Mouse (Mus musculus) urinary bladder, adult 18-20 months (tissue): Measurements from ENCODE around the gene Slc38a3.

ENCODE experiments used
- DNase-seq, 2 experiments: peaks; one replicate each; pipeline ENCODE4 v3.0.0; 2022; ENCODE audit warnings: low spot score in 2 of 2, mixed read lengths in 2 of 2

Slc38a3 gene

DNA sequence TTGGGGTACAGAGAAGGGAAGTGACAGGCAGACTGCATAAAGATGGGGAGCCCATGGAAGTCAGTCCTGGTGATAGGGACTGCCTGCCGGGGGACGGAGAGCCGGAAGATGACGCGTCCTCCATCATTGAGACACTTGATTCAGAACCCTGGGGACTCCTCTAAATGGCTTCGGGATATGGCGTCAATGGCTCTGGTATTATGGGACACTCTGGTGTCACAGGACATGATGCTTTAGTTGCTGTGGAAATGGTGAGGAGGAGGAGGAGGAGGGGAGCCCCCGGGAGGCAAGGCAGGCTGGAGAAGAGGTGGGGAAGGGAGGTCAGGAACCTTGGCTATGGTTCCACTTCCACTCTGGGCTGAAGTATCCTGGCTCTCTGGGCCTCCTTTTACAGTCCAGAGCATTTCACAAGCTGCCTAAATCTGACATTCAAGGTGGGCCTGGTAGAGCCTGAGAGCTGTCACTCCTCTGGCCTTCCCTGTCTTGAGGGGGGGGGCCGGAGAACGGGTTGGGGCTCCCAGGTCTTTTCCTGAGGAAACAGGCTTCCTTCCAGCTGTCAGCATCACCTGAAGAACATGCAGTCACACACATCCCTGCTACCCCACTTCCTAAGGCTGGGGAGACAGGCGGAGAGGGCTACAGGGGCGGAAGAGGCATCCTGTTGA lies 26.2 kb upstream of the Slc38a3 start:
- no peak for DNase-seq

DNA sequence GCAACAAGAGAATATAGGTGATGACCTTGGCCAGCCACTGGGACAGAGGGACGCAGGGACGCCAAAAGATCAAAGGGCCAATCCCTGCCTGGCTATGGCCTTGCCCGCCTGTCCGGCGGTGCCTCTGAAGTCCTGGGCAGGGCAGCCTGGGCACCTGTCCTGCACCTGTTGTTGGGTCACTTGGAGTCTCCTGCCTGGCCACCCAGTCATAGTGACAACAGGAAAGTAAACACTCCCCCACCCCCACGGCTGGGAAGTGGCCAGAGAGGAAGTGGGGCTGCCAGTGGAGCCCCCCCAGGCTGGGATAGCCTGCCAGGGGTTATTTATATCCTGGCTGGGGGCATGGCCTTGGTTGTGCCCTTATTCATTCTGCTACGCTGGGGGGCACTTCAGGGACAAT lies 25.3 kb upstream of the Slc38a3 start:
- no peak for DNase-seq

DNA sequence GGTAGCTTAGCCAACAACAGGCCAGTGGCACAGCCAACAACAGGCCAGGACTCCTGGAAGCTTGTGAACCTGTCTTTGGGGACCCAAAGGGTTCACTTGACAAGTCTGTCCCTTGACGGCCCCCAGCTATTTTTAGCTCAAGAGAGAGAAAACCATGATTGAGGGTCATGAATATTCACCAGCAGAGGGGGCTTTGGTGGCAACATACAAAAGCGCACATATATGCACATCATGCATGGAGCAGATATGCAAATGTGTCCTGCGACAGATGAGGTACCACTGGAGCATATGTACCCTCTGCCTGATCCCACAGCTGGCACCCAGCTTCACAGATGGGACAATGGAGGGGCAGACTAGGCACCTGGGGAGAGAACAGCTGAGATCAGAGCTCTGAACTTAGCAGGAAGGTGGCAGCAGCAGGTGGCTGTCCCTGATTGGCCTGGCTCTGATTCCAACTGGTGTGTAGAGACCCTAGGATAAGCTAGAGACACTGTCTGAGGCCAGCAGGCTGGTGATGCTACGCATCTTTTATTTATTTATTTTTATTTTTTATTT lies 24.2 kb upstream of the Slc38a3 start:
- DNase-seq, result no peak

DNA sequence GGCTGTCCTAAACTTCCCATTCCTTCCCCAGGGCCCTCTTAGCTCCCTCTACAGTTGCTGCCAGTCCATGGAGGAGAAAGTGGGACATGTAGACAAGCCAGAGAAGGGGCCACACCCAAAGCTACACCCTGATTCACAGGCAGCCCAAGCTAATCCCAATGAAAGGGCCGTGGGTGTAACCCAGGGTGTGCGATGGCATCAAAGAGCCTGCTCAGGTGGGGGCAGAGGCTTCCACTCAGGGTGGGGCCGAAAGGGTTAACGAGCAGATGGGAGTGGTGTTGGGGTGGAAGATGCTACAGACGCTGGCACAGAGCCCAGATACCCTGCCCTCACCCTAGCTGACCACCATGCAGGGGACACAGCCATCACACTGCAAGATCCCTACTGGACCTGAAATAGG lies 23.5 kb upstream of the Slc38a3 start:
- DNase-seq, result no peak

DNA sequence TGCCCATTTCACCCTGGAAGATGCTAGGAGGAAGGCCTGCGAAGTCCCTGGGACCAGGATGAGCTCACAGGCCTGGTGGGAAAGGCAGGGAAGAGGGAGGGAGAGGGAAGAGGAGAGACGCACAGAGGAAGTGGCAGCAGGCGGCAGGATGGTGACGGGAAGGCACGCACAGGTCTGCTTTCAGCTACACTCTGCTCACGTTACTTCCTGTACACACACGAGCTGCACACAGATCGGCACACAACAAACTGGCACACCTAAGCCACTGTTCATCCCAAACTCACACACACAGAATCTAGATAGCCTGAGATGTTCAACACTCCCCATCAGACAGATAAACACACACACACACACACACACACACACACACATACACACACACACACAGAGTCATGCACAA lies 21.1 kb upstream of the Slc38a3 start:
- DNase-seq, result no peak

DNA sequence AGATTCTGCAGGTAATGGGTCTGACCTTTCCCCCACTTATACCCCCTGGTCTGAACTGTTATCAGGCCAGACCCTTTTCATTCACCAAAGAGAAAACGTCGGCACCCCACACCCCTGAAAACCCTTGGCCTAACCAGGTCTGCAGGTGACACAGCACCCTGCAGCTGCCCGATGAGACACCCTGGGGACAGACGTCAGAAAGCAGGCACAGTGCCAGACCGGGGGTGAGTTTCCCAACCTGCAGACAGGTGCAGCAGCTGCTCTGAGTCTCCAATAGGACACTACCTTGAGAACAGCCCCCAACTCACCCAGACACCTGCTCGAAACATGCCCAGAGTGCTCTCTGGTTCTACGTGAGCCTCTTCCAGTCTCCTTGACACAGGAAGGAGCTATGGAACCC lies 19.6 kb upstream of the Slc38a3 start:
- DNase-seq, result no peak

DNA sequence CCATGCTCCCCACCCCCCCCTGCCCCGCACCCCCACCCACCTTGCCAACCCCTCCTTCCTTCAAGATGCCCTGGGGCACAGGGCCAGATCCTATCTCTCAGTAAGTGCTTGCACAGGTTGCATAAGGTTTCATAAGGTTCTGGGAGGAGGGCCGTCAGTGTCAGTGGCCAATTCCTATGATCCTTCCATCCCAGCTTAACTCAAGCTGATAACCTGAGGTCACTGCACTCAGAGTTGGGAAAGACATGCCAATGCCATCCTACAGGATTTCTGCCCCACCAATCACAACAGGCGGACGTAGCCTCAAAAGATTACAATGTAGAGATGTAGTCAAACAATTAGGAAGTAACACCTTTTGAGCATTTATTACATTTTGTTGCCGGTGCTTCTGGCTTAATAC lies 19.1 kb upstream of the Slc38a3 start:
- DNase-seq, result no peak

DNA sequence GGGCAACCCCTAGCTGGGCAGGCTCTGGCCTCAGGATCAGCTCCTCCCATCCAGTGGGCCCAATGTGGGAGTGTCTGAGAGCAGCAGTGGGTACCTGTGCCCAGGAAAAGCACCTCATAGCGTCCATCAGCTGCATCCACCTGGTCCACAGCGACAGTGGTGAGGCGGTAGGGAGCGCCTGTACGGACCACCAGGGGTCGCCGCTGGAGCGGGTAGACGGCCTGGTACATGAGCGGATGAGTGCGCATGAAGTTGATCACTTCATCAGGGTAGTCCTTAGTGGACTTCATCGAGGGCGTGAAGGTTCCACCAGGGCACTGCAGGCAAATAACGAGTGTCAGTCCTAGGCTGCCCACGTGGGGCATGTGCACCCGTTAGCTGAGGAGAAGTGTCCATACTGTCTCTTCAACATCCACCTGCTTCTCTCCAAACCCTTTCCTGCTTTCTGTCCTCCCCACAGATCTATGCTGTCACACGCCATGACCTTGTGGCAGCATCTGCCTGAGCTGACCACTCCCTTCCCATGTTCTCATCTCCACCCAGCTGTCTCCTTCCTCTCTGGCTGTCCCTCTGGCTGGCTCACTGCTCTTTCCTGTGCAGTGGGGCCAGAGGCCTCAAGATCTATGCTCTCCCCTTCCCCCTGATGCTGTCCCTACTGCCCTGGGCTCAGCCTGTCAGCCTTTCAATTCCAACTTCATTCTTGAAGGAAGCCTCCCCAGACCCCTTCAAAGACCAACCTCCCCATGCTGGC lies 16.1 kb upstream of the Slc38a3 start:
- DNase-seq, result no peak

DNA sequence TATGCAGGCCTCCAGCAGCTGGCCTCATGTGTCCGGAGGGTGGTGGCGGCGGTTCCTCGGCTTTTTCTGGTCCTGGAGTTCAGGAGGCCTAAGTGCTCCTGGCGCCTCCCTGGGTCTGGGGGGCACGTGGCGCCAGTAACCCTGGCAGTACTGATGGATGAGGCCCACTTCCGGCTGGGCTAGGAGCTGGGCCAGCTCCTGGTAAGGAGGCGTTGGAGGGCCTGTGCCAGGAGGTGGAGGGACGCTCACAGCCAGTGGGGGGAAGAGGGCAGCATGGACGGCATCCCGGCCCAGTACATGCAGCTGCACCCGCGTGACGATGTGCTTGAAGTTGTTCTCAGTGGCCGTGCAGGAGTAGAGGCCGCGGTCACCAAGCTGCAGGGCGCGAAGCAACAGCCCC lies 13.1 kb upstream of the Slc38a3 start:
- no peak for DNase-seq

DNA sequence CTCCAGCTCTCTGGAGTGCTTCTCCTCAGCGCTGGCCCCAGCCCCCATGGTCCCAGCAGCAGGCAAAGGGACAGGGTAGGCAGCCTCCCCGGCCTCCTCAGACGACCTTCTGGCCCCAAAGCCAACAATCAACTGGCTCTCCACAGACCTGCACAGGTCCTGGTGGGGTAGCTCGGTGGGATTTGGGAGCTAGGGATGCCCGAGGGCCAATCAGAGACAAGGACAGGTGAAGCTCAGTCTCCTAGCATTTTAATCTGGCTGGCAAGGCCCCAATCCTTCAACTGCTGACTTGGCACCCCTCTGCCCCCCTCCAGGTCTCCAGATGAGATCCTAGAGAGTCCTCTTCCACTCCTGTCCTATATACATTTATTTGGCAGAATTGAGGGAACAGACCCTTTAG lies 10.2 kb upstream of the Slc38a3 start, which contains the start of gene Gnat1:
Gene Gnat1, minus strand, starts transcription at position 212 of the 400 bp plus-strand sequence.
- DNase-seq, result no peak

DNA sequence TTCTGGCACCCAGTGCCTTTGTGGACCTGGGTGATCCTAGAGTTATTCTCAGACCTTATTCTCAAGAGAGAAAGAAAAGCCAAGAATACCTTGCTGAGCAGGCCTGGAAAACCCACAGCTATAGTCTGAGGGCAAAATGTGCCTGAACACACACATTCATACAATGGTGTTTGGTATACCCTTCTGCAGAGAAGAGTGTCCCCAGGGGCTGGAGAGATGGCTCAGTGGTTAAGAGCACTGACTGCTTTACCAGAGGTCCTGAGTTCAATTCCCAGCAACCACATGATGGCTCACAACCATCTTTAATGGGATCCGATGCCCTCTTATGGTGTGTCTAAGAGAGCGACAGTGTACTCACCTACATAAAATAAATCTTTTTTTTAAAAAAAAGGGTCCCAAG lies 9.5 kb upstream of the Slc38a3 start:
- no peak for DNase-seq

DNA sequence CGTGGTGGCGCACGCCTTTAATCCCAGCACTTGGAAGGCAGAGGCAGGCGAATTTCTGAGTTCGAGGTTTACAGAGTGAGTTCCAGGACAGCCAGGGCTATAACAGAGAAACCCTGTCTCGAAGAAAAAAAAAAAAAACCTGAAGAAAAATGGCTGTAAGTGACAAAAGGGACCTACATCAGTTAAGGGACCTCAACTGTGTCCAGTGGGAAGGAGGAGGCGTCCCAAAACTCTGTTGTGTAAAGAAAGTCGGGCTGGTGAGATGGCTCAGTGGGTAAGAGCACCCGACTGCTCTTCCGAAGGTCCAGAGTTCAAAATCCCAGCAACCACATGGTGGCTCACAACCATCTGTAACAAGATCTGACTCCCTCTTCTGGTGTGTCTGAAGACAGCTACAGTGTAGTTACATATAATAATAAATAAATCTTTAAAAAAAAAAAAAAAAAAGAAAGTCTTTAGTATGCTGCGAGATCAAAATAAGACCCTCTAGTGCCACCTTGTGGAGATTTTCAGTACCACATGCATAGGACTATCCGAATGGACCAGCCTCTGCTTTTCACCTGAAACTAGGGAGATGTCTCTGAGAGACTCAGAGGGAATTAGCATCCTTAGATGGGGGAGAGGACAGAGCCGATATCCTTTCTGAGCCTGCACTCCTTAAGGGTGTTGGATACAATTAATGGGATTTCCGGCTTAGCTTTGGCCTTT lies 8.6 kb upstream of the Slc38a3 start:
- peak; percentile 50 to 53 for DNase-seq

DNA sequence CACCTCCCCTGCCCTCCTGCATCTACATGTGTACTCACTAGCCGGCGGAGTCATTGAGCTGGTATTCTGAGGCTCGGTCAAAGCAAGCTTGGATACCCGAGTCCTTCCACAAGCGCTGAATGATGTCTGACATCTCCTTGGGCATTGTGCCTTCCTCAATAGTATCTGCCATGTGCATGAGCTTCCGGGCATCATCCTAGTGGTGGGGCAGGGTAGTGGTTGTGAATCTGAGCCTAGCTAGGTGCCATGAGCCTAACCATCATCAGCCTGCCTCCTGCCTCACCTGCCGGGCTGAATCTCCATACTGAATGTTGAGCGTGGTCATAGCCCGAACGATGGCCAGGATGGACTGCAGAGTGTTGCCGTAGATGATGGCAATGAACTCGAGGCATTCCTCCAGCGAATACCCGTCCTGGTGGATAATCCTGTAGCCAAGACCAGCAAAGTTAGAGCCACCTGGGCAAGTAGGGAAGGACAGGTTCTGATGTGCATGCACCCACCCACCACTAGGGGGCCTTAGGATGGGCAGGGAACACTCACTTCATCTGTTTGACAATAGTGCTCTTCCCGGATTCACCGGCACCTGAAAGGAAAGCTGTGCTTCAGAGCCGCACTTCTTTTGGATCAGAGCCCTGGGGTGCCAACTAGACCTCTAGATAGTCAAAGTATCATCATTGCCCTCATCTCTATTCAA lies 7.9 kb upstream of the Slc38a3 start:
- no peak for DNase-seq

DNA sequence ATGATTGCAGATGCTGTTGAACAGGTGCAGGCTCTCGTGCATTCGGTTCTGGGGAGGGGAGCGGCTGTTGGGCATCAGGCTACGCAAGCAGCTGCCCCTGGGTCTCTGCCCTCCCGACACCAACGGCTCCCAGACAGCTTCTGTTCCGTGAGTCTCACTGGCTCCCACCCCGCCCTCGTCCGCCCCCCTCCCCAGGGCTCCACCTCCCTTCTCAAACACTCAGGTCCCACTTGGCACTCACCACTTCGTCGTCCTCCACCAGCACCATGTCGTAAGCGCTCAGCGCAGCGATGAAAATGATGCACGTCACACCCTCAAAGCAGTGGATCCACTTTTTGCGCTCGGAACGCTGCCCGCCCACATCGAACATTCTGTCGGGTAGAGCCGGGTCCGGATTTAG lies 7.0 kb upstream of the Slc38a3 start:
- DNase-seq, result no peak

DNA sequence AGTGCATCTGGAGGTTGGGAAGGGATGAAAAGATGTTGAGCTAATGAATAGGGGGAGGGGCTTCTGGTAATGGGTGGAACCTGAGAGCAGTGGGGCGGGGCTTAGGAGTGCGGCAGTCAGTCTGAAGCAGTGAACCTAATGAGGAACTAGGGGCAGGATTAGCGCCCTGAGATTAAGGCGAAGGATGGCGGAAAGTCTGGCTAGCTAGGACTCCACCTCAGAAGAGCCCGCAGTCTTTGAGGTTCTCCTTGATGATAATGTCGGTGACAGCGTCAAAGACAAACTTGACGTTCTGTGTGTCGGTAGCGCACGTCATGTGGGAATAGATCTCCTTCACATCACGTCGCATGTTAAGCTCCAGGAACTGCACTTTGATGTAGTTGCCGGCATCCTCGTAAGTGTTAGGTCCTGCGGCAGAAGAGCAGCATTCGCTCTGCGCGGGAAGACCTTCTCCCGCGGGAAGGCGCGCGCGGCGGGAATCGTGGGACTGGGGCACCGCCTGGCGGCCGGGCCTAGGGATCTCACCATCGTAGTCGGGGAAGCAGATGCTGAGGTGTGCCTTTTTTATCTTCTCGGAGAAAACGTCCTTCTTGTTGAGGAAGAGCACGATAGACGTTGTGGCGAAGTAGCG lies 6.5 kb upstream of the Slc38a3 start:
- DNase-seq, result peak; percentile 35 to 60

DNA sequence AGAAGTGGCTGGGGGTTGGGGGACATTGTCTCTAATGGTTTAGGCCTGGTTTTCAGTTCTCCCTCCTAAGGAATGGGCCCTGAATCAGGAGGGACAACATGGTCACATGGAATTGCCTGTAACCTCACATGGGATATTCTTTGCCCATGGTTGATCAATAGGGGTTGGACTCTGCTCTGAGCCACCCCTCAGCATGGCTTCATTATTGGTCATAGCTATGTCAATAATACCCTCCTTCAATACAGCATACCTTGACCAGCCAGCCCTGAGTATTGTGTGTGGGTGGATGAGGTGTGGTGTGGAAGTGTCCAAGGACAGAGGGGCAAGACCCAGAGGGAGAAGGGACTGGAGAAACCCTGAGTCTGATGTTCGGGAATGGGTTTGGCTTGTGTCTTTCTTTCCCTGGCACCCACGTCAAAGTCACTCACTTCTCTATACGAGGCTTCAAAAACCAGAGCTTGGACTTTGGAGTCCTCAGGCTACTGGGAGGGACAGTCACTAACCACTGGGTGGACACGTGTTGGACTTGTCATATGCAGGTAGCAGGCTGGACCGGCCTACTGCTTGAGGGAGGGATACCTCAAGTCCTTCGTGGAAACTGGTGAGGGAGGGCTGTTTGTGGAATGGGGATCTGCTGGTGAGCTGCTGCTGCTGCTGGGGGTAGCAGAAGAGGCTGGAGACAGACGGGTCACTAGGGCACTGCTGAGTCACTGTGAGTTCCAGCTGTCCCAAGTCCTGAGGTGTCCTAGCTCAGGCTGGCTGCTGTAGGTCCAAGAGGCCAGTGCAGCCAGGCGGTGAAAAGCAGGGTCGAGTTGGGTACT lies 5.5 kb upstream of the Slc38a3 start:
- DNase-seq, result no peak

DNA sequence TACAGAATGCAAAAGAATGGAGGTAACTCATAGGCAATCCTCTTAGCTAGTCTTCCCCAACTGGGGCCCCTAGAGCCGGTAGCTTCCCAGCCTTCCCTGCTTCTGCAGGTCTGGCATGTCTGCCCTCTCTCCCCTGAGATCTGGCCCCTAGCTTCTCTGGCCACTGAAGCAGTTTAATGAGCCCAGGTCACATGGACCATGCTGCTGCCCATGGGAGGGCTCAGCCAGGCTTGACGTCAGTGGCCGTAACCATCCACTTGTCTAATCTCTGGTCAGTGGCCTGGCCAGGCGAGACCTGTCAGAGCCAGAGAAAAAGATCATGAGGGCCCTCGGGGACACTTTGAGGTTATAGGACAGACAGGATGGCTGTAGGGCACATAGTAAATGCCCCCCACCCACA lies 929 bp upstream of the Slc38a3 start:
- no peak for DNase-seq

DNA sequence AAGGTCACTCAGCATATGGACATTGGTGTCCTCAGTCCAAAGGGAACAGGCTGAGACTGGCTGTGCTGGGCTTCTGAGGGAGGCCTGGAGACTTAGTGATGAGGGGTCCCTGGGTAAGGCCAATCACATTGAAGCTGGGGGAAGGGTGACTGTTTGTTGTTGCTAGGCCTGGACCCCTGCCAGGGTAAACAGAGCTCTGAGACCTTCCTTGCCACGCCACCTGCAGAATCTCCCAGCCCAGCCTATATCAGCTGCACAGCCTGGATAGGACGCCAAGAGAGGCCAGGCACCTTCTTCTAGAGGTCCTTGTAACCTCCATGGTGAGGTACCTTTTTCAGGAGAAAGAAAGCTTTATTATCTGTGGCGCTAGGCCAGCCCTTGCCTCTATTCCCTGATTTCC lies 414 bp downstream of the Slc38a3 start:
- DNase-seq, result no peak

DNA sequence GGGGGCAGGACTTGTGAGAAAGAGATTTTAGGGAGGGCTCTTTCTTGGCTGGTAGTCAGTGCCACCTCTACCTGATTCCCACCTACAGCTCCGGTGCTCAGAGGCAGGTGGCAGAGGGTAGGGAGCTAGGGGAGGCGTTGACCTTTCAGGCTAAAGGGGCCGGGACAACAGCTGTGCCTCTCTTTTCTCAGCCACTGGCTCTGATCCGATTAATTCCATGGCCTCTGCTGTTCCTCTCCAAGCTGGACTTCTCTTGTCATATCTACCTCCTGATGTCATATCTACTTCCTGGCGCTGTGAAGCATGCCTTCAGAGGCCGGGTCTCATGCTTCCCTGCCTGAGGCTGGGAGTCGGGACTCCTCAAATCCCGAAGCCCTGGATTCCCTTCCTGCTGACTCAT lies 1.3 kb downstream of the Slc38a3 start:
- no peak for DNase-seq

DNA sequence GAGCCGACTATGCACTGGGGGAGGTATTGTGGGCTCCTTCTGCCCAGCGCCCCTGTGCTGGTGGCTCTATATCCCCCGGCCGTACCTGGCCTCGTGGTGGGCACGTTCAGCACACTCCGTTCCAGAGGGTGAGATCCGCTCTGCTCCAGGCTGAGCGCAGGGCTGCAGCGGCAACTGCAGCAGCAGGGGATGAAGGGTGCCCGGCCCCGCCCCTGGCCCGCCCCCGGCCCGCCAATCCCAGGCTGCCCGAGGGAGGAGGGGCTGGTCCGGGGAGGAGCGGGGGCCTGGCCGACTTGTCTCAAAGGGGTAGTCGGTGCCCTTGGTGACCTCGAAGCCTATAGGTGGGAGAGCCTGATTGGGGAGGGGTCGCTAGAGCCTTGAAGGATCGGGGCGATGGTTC lies 2.1 kb downstream of the Slc38a3 start:
- DNase-seq, result no peak

DNA sequence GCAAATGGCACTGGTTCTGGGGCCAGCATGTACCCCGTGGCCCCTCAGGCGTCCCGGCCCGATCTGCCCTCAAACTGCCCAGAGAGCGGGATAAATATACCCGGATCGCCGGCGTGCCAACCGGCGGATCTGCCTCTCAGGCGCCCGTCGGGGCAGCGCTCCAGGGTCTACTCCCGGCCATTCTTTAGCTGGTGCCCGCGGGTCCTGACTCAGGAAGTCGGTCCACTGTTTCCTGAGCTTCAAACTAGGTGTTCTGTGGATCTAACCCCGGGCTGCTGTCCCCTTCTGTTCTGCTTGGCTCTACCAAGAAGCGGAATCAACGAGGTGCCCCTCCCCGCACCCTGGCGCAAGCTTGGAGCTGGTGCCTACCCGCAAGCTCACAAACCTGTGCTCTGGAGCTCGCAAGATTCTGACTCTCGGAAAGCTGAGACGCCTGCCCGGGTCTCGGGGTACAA lies 2.6 kb downstream of the Slc38a3 start:
- no peak for DNase-seq
